Mouse (Mus musculus) megakaryocyte-erythroid progenitor cell, adult 5-6 weeks (primary cell): ENCODE data around the gene Znhit1. TPM values are rescaled to one million over a fixed set of nuclear protein-coding genes. Genes with fewer than 3 reads are reported as not detected.
"Not testable (repeated sequence)": the region's sequence is repeated elsewhere in the genome, so short reads cannot be mapped to it uniquely, and the experiment has no call there.

Experiments used
- ATAC-seq: replicated peaks from 2 replicates; pipeline ENCODE4 v1.8.0; 2016; ENCODE audit warnings: mild to moderate bottlenecking, inconsistent platforms; ENCODE audit not compliant: severe bottlenecking, poor library complexity, low FRiP score, low TSS enrichment
- total RNA-seq, 2 experiments: library from RNA; stranded (forward) in 1 of 2; stranded (reverse) in 1 of 2; fragments of 200-1000, 215-1000 nt in 1 of 2; fragments of >200 nt in 1 of 2; fragmentation: Nextera tagmentation in 1 of 2; gene quantifications; 2 replicates each; pipeline ENCODE4 v1.2.3; 2014 to 2017

Znhit1 gene
- total RNA-seq, 2 experiments from 2014 or later = 18.8 to 67.3 TPM

- ATAC-seq = no peak
Observed at GRCm38 (mm10) chr5:136960053-136960452, 27.8 kb downstream of the Znhit1 start.

- no peak for ATAC-seq
Observed at GRCm38 (mm10) chr5:136958991-136959605, 28.7 kb downstream of the Znhit1 start.

- ATAC-seq = no peak
Observed at GRCm38 (mm10) chr5:136957250-136957649, 30.6 kb downstream of the Znhit1 start.

DNA sequence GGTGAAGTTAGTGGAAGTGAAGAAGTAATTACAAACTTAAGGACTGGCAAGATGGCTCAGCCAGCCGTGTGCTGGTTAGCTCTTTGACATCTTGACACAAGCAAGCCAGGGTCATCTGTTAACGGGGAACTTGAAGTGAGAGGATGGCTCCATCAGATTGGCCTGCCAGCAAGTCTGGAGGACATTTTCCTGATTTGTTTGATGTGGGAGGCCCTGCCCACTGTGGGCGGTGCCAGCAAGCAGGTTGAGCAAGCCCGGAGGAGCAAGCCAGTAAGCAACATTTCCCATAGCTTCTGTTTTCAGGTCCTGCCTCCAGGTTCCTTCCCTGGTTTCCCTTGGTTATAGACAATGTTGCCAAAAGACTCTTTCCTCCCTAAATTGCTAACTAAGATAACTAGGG, 32.2 kb downstream of the Znhit1 start:
- ATAC-seq = no peak

DNA sequence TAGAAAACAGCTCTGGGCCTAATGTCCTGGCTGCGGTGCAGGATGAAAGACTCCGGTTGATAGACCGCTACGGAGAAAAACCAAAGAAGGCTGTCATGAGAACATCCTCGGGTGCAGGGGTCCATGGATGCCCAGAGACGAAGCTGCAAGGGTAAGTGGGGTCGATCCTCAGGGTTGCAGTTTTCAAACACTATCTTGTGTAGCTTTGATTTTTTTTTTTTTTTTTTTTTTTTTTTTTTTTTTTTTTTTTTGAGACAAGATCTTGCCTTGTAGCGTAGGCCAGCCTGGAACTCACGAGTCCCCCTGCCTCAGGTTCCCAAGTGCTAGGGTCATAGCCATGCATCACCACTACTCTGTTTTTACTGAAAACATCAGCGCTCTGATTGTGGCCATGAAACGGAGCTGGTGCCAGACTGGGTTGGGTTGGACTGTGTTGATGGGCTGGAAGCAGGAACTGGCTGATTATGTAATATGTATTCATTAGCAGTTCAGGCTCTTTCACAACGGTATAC, 34.3 kb downstream of the Znhit1 start:
- no peak for ATAC-seq

- ATAC-seq = peak; percentile 99
Observed at GRCm38 (mm10) chr5:136953015-136953414, 34.8 kb downstream of the Znhit1 start, which contains the start of gene Fis1. TSS of gene Fis1 (plus strand) at chr5:136953275.

DNA sequence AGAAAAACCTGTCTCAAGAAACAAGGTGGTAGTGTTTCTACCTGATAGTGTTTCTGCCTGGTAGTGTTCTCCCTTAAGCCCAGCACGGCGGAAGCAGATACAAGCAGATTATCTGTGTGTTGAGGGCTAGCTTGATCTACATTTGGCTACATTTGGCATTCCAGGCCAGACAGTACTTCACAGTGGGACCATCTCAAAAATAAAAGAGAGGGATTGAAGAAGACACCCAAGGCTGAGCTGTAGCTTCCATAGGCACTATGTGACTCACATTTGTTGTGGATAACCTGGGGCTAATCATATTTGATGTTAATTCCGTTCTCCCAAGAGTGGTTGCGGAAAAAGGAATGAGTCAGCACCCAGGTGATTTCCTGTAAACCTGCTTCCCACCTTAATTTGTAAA, 35.7 kb downstream of the Znhit1 start:
- no peak for ATAC-seq

- ATAC-seq = no peak
Observed at GRCm38 (mm10) chr5:136950521-136950920, 37.3 kb downstream of the Znhit1 start.

DNA sequence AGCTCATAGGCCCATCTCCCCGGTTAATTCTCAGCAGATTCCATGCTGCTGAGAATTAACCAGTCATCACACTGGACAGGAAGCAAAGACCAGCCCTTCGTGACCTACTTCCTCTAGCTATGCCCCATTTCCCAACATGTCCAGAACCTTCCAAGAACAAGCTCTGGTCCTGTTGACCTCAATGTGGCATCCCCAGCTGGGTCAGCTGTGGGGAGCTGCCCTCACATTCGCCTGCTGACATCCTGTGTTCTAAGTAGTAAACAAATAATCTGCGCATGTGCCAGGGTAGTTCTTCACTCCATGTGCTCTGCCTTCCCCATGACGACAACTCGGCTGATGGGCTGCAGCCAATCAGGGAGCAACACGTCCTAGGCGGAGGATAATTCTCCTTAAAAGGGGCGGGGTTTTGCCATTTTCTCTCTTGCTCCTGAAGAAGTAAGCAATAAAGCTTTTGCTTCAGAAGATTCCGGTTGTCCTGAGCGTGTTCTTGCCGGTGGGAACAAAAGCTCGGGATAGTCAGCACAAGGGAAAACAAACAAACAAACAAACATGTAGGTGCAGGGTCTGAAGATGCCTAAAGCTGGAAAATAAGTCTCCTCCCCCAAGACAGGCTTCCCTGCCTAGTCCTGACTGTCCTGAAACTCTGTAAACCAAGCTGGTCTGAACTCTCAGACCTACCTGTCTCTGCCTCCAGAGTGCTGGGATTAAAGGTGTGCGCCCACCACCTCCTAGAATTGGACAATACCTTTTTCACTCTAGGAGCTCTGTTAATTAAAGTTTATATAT, 38.1 kb downstream of the Znhit1 start:
- ATAC-seq = not testable (repeated sequence)

GRCm38 (mm10) chr5:136947874-136948273, 39.9 kb downstream of the Znhit1 start:
- ATAC-seq = no peak

DNA sequence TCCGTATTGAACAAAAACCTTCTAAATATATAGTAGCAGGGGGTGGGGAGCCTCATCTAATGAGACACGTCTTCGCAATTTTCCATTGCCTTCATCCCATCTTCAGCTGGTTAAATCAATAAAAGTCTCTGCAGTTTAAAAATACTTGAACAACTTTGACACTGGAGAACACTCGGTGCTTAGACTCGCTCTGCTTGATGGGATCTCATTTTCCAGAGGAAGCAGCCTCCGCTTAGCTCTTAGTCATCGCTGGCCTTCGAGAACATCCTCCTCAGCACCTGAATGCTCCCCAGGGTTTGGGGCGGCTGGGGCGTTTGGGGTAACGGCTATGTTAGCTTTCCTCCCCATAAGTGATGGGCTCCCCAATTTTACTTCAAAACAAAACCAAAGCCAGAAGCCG, 42.7 kb downstream of the Znhit1 start:
- ATAC-seq = no peak

DNA sequence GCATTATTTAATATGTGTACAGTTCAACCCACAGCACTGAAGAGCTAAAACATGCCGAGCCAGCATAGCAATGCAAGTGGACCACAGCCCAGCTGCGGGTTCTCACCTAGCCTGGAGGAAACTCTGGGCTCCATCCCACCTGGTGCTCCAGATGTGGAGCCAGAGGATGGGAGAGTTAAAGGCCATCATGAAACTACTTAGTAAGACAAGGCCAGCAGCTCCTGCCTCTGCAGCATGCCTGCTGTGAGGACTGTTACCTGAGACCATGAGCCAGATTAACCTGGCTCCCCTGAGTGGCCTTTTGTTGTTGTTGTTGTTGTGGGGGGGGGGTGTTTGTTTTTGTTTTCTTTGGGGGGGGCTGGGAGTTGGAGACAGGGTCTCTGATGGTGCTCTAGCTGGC, 44.4 kb downstream of the Znhit1 start:
- ATAC-seq = no peak

- ATAC-seq = no peak
Observed at GRCm38 (mm10) chr5:136942781-136943180, 45.0 kb downstream of the Znhit1 start.

- no peak for ATAC-seq
Observed at GRCm38 (mm10) chr5:136940845-136941560, 46.8 kb downstream of the Znhit1 start.

DNA sequence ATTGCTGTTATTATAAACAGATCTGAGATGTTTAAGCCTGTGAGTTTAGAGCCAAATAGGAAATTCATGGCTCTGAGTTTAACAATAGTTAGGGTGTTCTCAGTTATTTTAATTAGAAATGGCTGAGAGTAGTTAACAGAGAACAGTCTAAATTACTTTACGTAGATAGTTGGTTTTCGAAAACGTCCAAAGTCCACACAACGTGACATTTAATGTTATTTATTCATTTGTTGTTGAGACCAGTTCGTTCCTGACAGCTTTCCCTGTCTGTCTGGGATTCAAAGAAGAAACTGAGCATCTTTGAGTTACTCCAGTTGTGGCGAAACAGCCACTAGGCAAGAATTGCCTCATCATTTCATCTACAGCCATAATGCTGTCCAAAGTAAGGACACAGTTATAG, 47.8 kb downstream of the Znhit1 start:
- not testable (repeated sequence) for ATAC-seq

DNA sequence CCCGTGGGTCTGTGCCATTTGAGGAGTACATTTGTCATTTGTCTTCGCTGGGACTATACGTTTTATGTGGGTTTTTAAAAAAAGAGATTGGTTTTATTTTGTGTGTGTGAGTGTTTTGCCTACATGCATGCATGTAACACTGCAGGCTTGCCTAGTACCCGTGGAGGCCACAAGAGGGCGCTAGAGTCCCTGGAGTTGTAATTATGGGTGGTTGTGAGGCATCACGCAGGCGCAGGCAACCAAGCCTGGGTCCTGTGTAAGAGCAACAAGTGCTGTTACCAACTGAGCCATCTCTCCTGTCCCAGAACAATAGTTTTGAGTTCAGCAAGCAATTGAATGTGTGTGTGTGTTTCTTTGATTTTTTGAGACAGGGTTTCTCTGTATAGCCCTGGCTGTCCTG, 48.5 kb downstream of the Znhit1 start:
- ATAC-seq = no peak

GRCm38 (mm10) chr5:136937621-136938020, 50.2 kb downstream of the Znhit1 start:
- no peak for ATAC-seq

DNA sequence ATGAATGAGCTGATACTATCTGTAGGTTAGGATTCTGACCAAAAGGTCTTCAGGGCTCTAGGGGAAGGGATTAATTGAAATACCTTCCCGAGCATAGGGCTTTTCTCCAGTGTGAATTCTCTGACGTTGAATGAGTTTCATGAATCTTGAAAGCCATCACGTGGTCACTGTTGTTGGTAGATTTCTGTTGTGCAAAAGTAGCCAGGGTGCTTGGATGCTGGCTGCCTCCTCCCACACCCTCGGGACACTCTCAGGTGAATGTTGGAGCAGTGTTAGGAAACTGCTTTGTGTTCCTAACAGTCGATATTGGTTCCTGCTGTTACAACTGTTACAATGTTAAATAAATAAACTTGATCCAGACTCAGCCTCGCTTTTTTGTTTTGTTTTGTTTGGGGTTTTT, 51.1 kb downstream of the Znhit1 start:
- ATAC-seq = no peak

DNA sequence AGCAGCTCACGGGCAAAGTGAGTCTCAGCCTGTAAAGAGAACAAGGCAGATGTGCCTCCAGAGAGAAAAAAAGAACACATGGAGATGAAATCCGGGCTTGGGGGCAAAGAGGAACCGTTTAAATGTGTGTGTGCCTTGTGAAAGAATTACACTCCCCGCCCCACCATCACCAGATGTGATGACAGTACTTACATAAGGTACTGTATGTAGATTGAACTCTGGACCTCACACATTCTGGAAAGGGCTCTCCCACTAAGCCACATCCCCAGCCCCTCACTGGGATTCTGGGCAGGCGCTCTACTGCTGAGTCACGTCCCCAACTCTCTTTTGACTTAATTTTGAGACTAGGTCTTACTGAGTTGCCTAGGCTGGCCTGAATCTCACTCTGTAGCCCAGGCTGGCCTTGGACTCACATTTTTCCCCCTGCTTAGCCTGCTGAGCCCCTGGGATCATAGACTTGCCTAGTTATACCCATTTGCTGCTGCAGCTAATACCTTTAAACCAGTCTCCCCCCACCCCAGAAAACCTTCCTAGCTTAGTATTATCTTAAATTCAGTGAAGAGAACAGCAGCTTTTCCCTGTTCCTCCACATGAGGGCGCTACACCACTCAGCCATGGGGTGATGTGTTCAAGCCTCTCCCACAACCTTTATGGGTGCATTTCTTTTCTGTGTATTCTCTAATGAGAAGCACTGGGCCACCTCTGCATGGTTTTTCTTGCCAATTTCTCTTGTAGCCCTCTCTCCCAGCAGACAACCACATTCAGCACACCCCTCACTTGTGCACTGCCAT, 51.7 kb downstream of the Znhit1 start:
- ATAC-seq = no peak

DNA sequence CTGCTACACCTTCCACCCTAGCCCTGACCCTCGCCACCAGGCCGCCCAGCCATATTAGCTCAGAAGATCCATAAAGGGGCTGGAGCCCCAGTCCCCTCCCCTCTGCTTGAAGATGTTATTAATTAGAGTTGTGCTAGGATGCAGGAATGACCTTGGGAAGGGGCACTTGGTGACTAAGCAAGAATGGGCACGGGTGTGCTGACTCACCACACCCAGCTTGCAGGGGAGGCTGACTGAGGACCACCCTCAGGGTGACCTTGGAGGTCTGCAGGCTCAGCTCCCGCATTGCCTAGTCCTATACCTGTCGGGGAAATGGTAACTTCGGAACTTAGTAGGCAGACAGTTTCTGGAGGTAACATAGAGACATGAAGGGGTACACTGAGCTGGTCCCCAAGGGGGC, 53.9 kb downstream of the Znhit1 start:
- ATAC-seq = no peak
